Mouse (Mus musculus): ENCODE results near the gene Heyl.

The Heyl gene

GRCm38 (mm10) chr4:123235835-123236430 is 2.6 kb downstream of the Heyl start:
- peak; percentile 91 for DNase-seq

DNA sequence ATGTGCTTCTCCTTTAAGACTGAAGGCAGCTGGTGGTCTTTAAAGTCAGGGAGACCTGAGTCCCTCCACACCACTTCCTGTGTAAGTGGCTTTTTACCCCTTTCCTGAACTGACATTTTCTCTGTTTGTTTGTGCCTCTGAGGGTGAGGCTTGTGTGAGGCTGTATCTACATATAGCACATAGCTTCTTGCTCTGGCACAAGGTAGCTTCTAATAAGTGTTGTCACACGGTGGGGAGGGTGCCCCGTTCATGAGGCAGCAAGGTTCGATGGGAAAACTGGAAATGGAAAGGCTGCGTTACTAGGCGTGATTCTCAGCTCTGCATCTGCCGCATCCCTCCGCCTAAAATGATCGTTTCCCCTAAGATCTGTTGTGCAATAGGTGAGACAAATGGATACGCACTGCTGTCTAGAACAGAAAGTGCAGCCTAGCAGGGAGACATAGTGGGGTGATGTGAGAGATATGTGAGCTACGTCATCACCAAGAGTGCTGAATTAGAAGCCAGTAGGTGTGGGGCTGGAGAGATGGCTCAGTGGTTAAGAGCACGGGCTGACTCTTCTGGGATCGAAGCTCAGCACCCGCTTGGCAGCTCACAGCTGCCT is 3.2 kb downstream of the Heyl start:
- DNase-seq = peak; percentile 91

DNA sequence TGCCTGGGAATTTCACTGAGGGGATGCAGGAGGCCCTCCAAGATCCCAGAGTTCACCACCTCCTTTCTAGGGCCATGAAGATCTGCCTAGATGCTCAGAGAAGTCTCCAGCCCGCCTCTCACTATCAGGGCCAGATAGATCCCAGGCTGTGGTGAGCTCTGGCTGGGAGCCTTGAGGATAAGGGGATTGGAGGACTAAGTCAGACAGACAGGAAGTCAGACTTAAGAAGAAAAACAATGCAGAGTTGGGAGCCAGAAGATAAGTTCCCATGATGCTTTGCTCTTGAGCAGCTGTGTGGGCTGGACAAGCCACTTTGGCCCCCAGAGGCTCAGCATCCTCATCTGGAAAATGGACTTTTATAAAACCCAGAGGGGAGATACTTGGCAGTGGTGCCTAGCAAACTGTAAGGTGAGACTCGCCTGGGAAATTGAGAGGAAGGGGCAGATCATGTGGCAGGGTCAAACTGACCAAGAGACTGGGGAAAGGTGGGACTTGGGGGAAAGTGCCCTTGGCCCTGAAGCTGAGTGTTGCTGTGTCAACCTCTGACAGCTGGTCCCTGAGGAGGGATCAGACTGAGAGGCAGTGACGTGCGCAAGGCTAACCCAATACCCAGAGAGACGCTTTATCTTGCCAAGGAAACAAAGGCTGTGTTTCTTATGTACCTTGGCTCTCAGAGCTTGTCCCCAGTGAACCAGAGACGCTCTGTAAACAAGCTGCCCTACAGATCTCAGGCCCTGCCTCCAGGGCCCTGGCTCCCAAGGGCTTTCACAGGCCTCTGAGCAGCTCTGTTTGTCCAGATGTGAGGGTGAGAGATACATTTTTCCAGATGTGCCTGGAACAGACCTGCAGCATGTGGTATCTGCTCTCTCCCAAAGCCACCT is 4.3 kb downstream of the Heyl start:
- peak; percentile 99 for DNase-seq

DNA sequence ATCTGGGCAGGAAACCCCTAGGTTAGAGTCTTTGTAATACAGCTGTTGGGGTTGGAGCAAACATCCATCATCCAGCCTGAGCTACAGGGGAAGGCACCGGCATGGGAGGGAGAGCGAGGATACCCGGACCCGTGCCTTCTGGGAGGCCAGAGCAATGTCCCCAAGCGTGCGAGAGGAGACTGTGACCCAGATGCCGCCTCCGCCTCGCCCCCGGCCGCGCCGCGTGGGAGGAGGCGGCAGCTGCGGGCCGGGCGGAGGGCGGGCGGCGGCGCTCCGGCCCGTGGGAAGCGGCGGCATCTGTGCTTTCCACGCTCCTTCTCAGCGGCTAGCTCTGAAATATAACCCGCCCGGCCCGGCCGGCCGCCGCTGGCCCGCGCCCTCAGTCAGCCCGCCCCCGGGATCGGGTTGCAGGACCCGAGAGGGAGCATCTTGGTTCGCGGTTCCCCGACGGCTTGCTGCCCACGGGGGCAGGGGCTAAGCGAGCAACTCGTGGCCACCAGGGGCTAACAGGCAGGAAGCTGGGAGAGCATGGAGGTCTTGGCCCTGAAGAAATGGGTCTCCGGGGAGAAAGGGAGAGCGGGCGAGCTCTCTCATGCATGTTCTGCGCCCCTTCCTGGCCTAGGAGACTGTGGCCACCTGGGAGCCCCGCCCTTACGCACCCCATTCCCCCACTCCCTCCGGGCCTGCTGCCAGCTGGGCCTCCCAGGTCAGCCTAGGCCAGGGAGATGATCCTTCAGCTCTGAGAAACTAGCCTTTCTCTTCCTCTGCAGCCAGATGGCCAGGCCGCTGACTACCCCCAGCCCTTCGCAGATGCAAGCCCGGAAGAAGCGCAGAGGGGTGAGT is 6.2 kb downstream of the Heyl start:
- DNase-seq = peak; percentile 99

- DNase-seq = peak; percentile 92
These were observed 12.9 kb downstream of the Heyl start for GRCm38 (mm10) chr4:123246221-123246620.

GRCm38 (mm10) chr4:123246651-123247050 is 13.3 kb downstream of the Heyl start:
- DNase-seq = peak; percentile 93

DNA sequence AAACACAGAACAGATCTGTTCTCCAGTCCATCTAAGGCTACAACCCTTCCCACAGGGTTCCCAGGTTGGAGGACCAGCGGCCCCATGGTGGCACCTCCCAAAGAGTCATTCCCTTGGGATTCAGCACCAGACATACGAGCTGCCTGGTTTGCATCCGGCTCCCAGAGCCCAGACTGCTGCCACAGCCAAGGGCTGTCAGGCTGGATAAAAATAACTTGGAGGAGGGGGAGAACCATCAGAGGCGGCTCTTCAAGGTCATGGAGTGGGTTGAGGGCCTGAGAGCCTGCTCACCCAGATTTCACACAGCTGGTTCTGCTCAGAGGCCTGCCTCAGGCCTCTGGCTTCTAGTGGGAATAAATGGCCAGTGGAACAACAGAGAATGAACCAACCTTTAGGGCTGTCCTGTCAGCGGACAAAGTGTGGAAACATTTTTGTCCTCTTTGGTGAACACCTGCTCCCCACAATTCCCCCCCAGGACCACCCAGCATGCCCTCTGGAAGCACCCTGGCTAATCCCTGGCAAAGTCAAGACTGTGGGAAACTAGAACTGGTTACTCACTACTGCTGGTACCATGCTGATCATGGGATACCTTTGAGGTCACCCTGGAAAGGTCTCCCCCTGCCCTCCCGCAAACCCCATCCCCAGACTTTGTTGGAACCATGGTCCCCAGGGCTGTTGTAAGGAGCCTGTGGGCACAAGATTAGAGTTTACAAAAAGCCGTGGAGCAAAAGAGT is 14.0 kb downstream of the Heyl start:
- peak; percentile 98 for DNase-seq

DNA sequence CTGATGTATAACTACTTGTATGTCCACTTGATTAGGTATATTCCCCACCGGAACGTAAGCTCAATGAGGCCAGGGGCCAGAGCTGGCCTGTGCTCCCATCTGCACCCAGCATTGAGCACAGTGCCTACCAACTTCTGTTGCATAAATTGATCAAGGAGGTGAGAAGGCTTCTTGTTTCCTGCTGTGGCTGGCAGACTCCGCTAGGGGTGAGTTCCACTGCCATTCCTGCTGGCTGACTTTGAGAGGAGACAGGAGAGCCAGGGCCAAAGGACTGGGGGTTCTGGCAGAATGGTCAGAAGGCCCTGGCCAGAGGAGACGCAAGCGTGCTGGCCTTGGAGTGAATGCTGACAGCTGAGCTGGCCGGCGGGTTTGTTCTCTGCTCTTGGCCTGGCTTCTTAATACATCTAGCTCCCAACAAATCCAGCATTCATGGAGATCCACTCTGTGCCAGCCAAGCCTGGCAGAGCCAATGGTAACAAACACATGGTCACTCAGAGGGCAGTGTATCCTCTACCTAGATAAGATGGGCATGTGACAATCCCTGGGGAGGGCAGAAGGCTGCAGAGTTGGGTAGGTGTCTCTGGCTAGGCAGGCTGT is 15.7 kb downstream of the Heyl start:
- DNase-seq = peak; percentile 99

DNA sequence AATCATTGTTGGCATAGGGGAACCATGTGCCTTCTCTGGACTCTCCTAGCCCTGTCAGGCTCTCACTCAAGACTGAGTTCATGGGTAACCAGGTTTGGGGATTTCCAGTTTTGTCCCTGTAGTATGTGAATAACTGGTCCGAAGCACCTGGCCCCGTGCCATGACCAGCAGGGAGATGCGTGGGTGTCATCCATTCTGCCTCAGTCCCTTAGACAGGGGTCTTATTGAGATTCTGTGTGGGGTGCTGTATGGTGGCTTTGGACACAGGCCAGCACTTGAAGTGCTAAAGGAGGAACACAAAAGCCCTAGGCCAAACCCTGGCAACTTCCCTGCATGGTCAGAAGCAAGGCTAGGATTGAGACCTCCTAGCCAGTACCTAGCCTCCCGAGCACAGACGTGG is 18.9 kb downstream of the Heyl start:
- peak; percentile 94 for DNase-seq

DNA sequence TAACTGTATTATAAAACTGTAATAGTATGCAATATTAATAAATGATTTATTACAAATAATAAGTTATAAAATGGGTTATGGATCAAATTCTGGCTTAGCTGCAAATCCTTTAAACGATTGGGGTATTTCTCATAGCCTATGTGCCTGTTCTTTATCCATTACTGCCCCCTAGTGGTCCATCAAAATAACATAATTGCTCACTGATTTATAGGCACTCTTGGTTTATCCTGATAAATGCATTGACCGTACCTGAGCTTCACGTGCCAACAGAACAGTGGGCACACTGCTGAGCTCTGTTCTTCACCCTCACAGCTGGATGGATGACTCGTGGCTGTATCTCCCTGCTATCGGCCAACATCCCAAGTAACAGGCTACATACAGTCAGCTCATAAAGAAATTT is 21.3 kb downstream of the Heyl start:
- DNase-seq = peak; percentile 72

GRCm38 (mm10) chr4:123260071-123260746 is 26.9 kb downstream of the Heyl start:
- DNase-seq = no peak

GRCm38 (mm10) chr4:123261721-123262401 is 28.5 kb downstream of the Heyl start, which contains the start of gene Pabpc4:
TSS of gene Pabpc4 (plus strand) at chr4:123262351.
- DNase-seq = no peak

GRCm38 (mm10) chr4:123271063-123271462 is 37.7 kb downstream of the Heyl start:
- DNase-seq = no peak

DNA sequence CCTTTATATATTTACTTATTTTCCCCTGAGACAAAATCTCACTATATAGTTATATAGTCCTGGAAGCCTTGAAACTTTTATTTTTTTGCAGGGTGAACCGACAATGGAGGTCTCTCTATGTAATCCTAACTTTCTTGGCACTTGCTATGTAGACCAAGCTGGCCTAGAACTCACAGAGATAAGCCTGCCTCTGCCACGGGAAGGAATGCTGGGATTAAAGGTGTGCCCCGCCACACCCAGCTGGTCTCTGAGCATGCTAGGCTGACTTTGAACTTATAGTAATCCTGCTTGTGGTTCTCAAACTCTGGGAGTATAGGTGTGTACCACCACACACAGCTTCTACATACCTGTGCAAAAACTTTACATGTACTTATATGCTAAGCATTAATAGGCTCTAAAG is 46.8 kb downstream of the Heyl start:
- peak; percentile 76 for DNase-seq

DNA sequence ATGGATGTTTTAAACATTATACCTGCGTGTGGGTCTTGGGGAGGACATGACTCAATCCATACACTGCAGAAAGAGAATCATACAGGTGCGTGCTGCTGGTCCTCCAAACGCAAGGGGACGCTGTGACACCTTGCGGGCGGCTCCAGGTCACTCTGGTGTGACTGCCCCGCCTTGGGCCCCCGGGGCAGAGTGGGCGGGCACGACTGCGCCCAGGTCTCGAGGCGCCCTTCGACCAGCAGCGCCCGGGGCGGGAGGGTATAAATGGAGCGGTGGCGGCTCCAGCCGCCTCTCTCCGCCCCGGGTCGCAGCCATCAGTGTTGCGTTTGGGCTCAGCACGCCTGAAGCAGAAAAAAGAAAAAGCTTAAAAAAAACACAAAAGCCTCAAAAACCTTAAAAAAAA is 49.1 kb downstream of the Heyl start:
- DNase-seq = peak; percentile 99

GRCm38 (mm10) chr4:123282915-123283674 is 49.7 kb downstream of the Heyl start:
- peak; percentile 97 for DNase-seq

- peak; percentile 95 for DNase-seq
These were observed 50.3 kb downstream of the Heyl start for GRCm38 (mm10) chr4:123283675-123284064.

- peak; percentile 93 for DNase-seq
These were observed 51.6 kb downstream of the Heyl start for GRCm38 (mm10) chr4:123284731-123285624.

GRCm38 (mm10) chr4:123286790-123287189 is 53.4 kb downstream of the Heyl start:
- no peak for DNase-seq

Measured in heart, adult 11 months (tissue).